Mouse (Mus musculus): ENCODE measurements around the gene Bod1l. TPM values are rescaled to one million over a fixed set of nuclear protein-coding genes. Genes with fewer than 3 reads are reported as not detected.

Bod1l gene
- polyA plus RNA-seq, 1 experiment from 2014 or later: 20.2 TPM

DNA sequence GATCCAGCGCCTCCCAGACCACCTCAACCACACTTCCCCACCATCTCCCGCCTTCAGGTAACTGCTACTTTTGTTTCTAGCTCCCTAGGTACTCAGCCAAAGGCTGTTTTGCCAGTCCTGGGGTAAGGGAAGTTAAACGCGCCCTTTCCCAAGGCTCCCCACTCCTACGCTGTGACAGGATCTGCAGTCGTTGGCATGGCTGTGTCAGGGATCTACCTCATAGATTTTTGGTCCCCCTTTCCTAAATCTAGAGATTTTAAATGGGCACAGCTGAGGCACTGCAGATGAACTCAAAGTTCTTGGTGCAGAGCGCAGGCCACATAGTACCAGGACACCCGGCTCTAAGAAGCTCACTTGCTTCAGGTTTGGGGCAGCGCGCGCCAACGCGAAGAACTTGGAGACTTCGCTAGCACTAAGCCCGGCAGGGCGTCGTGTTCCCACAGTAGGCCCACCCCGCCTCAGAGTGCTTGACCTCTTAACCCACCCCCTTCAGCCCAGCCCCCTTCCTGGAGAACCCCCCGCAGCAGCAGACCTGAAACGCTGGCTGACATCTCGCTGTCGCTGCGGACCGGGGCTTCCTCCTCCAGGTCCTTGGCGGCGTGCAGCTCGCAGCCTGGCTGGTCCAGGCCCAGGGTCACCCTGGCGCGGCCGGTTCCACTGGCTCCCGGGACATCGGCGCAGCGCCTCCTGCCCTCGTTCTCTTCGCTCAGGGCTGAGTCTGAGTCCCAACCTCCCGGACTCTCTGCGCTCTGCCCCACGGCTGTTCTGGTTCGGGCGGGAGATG lies 81.0 kb downstream of the Bod1l start:
- peak; percentile 38 for ATAC-seq
- Histone ChIP-seq H3K36me3 (no peaks in the 10 kb centered on the region), H3K4me2 (replicated peaks) (peak overlapping the region; percentile 80), H3K9ac (peak overlapping the region; percentile 50), H3K4me1 (replicated peaks) (peaks cover 22% of the 10 kb centered on the region), H3K9me3 (no peaks in the 10 kb centered on the region), H3K27me3 (replicated peaks) (peaks cover 73% of the 10 kb centered on the region), H3K4me3 (replicated peaks) (peak overlapping the region; percentile 54), H3K27ac (peak overlapping the region; percentile 75)
- whole genome bisulfite sequencing: 3% methylated on average over 41 of the region's 41 CpGs

DNA sequence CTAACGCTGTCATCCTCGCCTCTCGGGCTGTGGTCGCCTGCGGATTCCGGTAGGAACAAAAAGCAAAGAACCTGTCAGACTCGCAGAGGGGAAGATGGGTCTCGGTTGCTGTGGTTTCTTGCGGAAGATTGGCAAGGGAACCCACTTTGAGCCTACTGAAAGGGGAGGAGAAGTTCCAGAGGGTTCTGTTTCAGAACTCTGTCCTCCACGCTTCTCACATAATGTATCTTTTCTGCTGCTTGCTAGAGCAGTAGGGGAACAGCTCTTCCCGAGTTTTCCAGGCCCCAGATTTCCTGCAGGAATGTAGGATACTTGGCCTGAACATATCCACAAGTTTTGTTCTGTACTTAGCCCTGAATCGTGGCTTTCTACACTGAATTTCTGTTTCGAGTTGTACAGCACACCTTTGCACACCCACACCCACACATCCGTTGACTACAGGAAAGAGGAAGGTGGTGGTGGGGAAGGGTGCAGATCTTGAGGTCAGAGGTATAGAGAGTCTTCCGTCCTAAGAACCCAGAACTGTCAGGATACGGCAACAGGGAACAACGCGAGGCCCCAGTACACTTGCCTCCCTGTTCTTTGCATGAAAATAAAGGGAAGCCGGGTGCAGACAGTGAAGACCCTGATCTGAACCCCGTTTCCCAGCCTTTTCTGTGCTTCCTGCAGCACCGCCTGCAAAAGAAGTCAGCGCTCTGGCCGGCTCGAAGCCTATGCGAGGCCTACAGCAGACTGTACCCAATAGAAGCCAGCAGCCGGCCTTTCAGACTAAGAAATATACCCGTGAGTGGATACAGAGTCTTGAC lies 81.8 kb downstream of the Bod1l start:
- Histone ChIP-seq H3K27me3 (replicated peaks) (peaks cover 77% of the 10 kb centered on the region), H3K4me3 (replicated peaks) (peak overlapping the region; percentile 54), H3K9ac (peak overlapping the region; percentile 50), H3K4me2 (replicated peaks) (peak overlapping the region; percentile 80), H3K27ac (no peak overlapping the region), H3K36me3 (no peaks in the 10 kb centered on the region), H3K4me1 (replicated peaks) (peaks cover 18% of the 10 kb centered on the region), H3K9me3 (no peaks in the 10 kb centered on the region)
- no peak for ATAC-seq
- 11% methylated on average over 27 of the region's 27 CpGs for WGBS

DNA sequence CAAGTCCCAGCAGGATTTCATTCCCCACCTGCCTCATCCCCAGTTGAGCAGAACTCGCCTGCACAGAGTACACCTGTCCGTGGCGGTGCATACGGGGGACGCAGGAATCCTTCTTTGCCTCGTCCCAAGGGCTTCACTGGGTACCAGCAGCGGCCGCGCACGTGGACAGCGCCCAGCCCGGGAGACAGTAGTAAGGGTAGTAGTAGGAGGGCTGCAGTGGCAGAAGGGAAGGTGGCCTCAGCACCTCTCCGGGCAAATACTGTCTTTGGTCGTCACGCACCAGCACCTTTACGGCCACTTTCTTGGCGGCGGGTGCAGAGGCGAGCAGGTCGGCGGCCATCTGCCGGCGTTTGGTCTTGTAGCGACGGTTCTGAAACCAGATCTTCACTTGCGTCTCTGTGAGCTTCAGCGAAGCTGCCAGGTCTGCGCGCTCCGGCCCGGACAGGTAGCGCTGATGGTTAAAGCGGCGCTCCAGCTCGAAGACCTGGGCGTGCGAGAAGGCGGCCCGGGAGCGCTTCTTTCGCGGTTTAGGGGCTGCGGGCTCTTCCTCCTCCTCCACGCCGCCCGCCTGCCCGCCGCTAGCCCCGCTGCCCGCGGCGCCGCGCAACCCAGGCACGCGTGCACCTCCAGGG lies 82.5 kb downstream of the Bod1l start:
- Histone ChIP-seq H3K27me3 (replicated peaks) (peaks cover 77% of the 10 kb centered on the region), H3K9ac (peak overlapping the region; percentile 23), H3K4me2 (replicated peaks) (peak overlapping the region; percentile 80), H3K9me3 (no peaks in the 10 kb centered on the region), H3K4me3 (replicated peaks) (peak overlapping the region; percentile 54), H3K27ac (no peak overlapping the region), H3K36me3 (no peaks in the 10 kb centered on the region), H3K4me1 (replicated peaks) (peaks cover 16% of the 10 kb centered on the region)
- ATAC-seq: no peak
- 3% methylated on average over 55 of the region's 56 CpGs for WGBS

DNA sequence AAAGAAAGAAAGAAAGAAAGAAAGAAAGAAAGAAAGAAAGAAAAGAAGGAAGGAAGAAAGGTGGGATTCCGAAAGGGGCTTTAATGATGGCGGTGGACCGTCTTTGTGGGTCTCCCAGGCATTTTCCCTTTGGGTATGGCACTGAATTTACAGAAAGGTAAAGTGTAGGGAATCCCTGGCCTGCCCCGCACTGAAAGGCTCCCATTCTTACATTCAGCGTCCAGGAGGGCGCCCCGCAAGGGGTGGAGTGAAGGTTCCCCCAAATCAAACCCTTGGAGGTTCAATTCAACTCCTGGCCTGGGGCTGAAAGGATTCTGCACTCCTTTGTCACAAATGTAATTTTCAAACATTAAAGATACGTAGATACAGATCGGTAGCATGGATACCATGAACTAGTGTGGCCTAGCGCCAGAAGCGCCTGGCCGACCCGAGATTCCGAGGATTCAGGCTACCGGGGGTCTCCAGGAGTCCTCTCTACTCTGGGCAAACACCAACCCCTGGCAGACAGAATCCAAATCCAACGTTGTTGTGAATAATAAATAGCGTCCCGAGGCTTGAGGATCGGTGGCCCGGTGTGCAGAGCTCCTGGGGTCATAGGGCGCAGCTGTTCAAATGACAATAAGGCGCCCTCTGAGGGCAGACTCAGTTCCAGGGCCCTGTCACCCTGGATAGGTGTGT lies 83.1 kb downstream of the Bod1l start:
- WGBS: 26% methylated on average over 22 of the region's 22 CpGs

DNA sequence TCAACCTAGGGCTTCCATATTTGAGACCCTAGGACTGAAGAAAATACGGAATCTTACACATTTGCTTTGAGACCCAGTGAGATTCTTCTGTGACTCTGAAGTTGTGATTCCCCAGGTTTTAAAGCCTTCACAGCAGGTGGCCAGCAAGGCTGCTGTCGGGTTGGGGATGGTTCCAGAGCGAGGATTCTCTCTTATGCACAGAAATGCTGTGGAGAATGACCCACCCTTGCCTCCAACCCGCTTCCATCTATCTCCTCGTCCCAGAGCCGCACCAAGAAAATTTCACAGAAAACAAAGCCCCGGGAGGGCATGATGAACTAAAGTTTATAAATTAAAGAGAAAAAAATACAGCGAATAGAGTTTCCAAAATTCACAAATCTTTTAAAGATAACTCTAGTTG lies 84.0 kb downstream of the Bod1l start:
- WGBS: 39% methylated on average over 8 of the region's 8 CpGs
- no peak for ATAC-seq
- H3K36me3 ChIP-seq: no peaks in the 10 kb centered on the region
- H3K9ac ChIP-seq: no peak overlapping the region
- no peak overlapping the region for H3K4me2 ChIP-seq (replicated peaks)
- peaks cover 75% of the 10 kb centered on the region for H3K27me3 ChIP-seq (replicated peaks)
- no peak overlapping the region for H3K4me3 ChIP-seq (replicated peaks)
- H3K9me3 ChIP-seq: no peaks in the 10 kb centered on the region
- H3K4me1 ChIP-seq (replicated peaks): peaks cover 16% of the 10 kb centered on the region
- no peak overlapping the region for H3K27ac ChIP-seq

More for the DNA sequence above, 83.1 kb downstream of the Bod1l start:
- Histone ChIP-seq H3K27me3 (replicated peaks) (peaks cover 71% of the 10 kb centered on the region), H3K4me2 (replicated peaks) (peak overlapping the region; percentile 80; the same call in 1 of the 2 replicates), H3K4me3 (replicated peaks) (peak overlapping the region; percentile 54), H3K36me3 (no peaks in the 10 kb centered on the region), H3K9me3 (no peaks in the 10 kb centered on the region), H3K9ac (no peak overlapping the region; the same call in 1 of the 2 replicates), H3K27ac (no peak overlapping the region), H3K4me1 (replicated peaks) (peaks cover 16% of the 10 kb centered on the region)
- ATAC-seq: no peak

DNA sequence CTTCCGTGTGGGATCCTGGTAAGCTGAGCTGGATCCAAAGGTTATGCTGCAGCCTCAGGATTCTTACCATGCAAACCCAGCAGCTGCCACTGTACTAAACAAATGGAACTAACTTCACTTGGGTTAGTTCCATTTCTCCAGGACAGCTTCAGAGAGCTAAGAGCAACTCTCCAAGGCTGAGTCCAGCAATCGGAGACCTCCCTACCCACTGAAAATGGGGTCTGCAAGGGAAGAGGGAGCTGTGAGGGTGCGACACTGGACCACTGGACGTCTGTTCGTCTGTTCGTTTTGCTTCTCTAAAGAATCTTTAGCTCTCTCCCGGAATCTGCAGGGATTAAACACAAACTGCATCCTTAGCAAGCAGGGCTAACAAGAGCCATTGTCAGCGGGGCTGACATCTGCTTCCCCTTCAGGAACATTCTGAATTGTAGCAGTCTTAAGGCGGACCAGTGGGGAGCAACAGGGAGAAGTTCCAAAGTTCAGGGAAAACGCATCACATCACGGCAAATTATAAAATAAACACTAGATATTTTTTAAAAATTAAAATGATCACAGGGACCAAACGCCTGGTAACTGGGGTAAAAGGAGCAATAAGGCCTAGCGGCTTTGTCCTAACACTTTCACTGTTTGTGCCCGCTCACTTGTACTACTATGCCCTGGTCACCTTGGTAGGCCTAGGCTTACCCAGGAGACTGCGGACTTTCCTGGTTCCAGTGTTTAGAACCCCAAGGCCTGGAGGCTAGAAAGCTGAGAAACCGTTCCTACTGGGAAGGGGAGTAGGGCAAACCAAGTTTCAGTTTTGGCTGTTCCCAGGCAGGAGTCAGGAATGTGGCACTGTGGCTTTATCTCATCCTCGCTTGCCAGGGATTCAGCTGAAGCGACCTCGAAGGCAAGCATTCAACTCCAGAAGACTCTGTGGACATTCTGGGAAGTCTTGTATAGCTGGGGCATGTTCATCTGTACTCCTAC lies 85.2 kb downstream of the Bod1l start:
- H3K27ac ChIP-seq: no peak overlapping the region
- H3K9me3 ChIP-seq: no peaks in the 10 kb centered on the region
- no peak overlapping the region for H3K4me3 ChIP-seq (replicated peaks)
- no peak for ATAC-seq
- H3K36me3 ChIP-seq: no peaks in the 10 kb centered on the region
- H3K4me1 ChIP-seq (replicated peaks): peaks cover 13% of the 10 kb centered on the region
- no peak overlapping the region for H3K4me2 ChIP-seq (replicated peaks)
- H3K27me3 ChIP-seq (replicated peaks): peaks cover 76% of the 10 kb centered on the region
- WGBS: 42% methylated on average over 19 of the region's 19 CpGs
- H3K9ac ChIP-seq: no peak overlapping the region

DNA sequence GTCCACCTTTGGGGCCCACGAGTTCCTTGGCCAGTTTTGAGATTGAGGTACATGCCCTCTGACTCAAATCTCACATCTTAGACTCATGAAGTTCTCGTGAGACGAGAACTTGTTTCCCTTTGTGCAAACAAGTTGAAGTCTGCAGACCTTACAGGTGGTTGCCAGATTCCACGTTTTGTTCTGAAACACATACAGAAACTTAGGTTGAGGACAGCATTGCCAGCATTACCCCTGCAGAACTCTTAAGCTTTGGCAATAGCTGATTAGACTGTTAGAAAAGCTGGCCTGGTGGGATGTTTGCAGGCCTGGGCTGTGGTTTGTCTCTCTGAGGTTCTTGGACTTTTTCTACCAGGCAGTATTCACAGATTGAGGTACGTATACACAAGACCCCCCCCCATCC lies 86.8 kb downstream of the Bod1l start:
- Histone ChIP-seq H3K27ac (no peak overlapping the region), H3K4me1 (replicated peaks) (peaks cover 6% of the 10 kb centered on the region), H3K36me3 (no peaks in the 10 kb centered on the region), H3K27me3 (replicated peaks) (peaks cover 69% of the 10 kb centered on the region), H3K4me3 (replicated peaks) (no peak overlapping the region), H3K9ac (no peak overlapping the region), H3K4me2 (replicated peaks) (no peak overlapping the region), H3K9me3 (no peaks in the 10 kb centered on the region)
- ATAC-seq: no peak
- WGBS: 38% methylated on average over 5 of the region's 5 CpGs

DNA sequence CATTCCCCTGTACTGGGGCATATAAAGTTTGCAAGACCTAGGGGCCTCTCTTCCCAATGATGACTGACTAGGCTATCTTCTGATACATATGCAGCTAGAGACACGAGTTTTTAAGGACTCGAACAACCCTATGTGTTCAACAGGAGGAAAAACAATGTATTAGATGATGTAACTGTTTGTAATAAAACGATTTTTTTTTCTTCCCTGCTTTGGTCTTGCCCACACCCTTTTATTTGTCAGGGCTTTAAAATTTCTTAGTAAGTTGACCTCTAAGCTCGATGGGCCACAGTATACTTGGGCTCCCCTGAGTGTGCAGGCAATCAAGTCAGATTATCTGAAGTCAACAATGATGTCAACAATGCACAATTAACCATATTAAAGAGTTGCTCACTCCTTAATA lies 87.7 kb downstream of the Bod1l start:
- Histone ChIP-seq H3K27me3 (replicated peaks) (peaks cover 68% of the 10 kb centered on the region), H3K9me3 (no peaks in the 10 kb centered on the region), H3K9ac (no peak overlapping the region), H3K4me3 (replicated peaks) (no peak overlapping the region), H3K36me3 (no peaks in the 10 kb centered on the region), H3K4me2 (replicated peaks) (no peak overlapping the region), H3K4me1 (replicated peaks) (peaks cover under 1% of the 10 kb centered on the region), H3K27ac (no peak overlapping the region)
- 32% methylated on average over 4 of the region's 4 CpGs for WGBS
- ATAC-seq: no peak

DNA sequence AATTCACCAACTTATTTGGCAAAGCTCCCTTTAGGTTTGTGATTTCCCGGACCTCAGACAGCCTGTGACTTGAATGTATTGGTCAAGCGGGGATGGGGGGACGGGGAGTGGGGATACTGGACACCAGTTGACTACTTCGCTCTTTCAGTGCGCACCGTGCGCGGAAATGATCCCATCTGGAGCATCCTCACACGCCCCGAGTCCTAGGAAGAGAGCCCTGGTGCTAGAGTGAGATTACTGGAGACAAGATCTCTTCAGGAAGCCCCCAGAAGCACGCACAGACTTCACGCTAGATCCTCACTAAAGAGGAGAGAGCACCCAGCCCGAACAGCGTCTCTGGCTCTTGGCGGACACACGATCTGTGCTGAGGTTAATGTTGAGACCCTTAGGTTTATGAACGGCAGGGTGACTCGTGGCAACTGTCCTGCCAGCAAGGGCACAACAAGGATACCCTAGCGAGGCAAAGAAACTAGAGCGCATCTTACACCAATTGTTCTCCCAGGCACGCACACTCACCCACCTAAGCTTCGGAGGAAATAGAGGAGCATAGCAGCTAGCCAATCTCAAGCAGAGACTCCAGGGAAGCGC lies 88.6 kb downstream of the Bod1l start:
- no peaks in the 10 kb centered on the region for H3K9me3 ChIP-seq
- 9% methylated on average over 23 of the region's 23 CpGs for WGBS
- H3K27me3 ChIP-seq (replicated peaks): peaks cover 69% of the 10 kb centered on the region
- ATAC-seq: no peak
- no peak overlapping the region for H3K27ac ChIP-seq
- H3K9ac ChIP-seq: no peak overlapping the region
- no peaks in the 10 kb centered on the region for H3K4me1 ChIP-seq (replicated peaks)
- H3K36me3 ChIP-seq: no peaks in the 10 kb centered on the region
- no peak overlapping the region; the same call in 1 of the 2 replicates for H3K4me3 ChIP-seq (replicated peaks)
- peak overlapping the region; percentile 55 for H3K4me2 ChIP-seq (replicated peaks)

DNA sequence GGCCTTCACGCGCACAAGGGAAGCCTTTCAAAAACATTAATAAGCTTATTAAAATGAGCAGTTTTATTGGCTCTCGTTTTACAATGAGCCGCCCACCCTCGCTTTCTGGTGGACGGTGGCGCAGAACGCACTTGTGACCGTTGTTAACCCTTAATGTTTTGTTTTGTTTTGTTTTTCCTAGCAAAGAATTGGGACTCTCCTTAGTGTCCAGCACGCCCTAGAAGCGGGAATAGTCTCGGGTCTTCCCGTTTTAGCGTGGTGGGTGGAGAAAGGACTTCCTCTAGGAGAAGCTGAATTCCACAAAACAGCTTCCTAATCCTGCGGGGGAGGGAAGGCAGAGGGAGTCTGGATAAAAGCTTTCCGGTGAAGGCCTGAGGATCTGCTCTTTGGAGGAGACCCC lies 89.3 kb downstream of the Bod1l start:
- ATAC-seq: no peak
- Histone ChIP-seq H3K9ac (no peak overlapping the region), H3K4me2 (replicated peaks) (peak overlapping the region; percentile 55), H3K27me3 (replicated peaks) (peaks cover 65% of the 10 kb centered on the region), H3K9me3 (no peaks in the 10 kb centered on the region), H3K36me3 (no peaks in the 10 kb centered on the region), H3K4me3 (replicated peaks) (peak overlapping the region; percentile 6; the same call in 1 of the 2 replicates), H3K4me1 (replicated peaks) (no peaks in the 10 kb centered on the region), H3K27ac (no peak overlapping the region)
- under 1% methylated on average over 16 of the region's 16 CpGs for WGBS

Data from intestine, embryonic 15.5 days (tissue).